Mouse (Mus musculus) colon, adult 2 months (tissue): ENCODE measurements around the gene Dusp6. TPM values are rescaled to one million over a fixed set of nuclear protein-coding genes. Genes with fewer than 3 reads are reported as not detected.

Source experiments
- polyA plus RNA-seq: library from polyadenylated mRNA; depleted of rRNA; stranded (reverse); fragments of >200 nt; gene quantifications from 2 replicates; pipeline ENCODE4 v1.2.3, GENCODE M21; 2012; rRNA removed

Dusp6 gene
- 70.2 and 86.7 TPM in 2 replicates for polyA plus RNA-seq

GRCm38 (mm10) chr10:99262867-99263379 lies at the start of gene Dusp6:
TSS of gene Dusp6 (plus strand) at chr10:99263231.

Other genes starting within 250 kb of the Dusp6 start
- 7.1 and 7.8 TPM in 2 replicates for gene Poc1b, start 156.2 kb upstream of the Dusp6 start, polyA plus RNA-seq
- gene Galnt4, start 155.1 kb upstream of the Dusp6 start, polyA plus RNA-seq: 14.3 and 14.5 TPM in 2 replicates
- not detected in 2 replicates for gene Phxr2, start 136.9 kb upstream of the Dusp6 start, polyA plus RNA-seq